Mouse (Mus musculus) fat pad, adult 2 months (tissue): ENCODE data around the gene Nfib.
A peak's percentile ranks its signal among the peaks of the same experiment; 100 is the strongest.

Experiments used
- DNase-seq: peaks from one replicate; pipeline ENCODE4 v3.0.0-alpha.2; 2011; ENCODE audit warnings: low read depth, low spot score; ENCODE audit errors: extremely low read depth

Nfib gene

GRCm38 (mm10) chr4:82369011-82369776 lies 336.4 kb downstream of the Nfib start:
- no peak for DNase-seq

DNA sequence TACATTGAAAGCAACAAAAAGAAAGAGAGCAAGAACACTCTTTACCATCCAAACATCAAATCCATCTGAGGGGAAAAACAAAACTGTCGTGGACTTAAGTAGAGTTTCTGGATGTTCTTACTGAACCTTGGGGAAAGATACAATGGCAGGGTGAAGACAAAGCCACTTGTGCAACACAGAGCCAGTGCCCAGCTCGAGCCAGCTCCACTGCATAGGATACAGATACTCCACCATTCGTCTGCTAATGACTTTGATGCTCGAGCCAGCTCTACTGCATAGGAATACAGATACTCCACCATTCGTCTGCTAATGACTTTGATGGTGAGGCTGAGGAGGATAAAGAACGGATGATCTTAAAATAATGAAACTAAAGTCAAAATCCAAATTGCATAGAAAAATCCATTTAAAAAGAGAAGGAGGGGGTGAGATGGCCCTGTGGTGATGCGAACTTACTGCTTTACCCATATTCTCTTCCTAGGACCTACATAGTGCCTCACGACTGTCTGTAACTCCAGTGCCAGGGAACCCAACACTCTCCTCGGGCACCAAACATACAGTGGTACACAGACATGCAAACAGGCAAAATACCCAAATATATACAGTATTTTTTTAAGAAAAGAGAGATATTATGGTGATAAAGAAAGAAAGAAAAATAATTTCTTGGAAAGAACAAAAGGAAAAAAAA lies 337.3 kb downstream of the Nfib start:
- no peak for DNase-seq

- no peak for DNase-seq
Observed at GRCm38 (mm10) chr4:82364696-82365385, 340.7 kb downstream of the Nfib start.

DNA sequence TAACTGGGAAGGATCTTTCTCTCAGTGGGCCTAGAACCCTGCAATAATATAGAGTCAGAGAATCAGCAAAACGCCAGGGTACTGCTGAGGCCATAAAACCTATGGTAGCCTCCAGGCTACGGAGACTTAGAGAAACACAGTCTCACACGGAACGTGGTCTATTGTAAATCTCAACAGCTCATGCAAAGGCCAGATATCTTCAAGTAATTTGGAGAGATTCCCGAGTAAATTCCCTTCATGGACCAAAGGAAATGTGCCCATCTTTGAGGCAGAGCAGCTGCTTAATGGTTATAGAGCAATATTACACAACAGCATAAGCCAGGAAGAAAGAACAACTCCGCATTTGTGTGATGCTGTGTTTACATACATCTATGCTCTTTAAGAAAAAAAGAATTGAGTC lies 341.6 kb downstream of the Nfib start:
- DNase-seq: no peak

GRCm38 (mm10) chr4:82362294-82362693 lies 343.3 kb downstream of the Nfib start:
- no peak for DNase-seq

- DNase-seq: no peak
Observed at GRCm38 (mm10) chr4:82360081-82360511, 345.5 kb downstream of the Nfib start.

GRCm38 (mm10) chr4:82359110-82359509 lies 346.4 kb downstream of the Nfib start:
- no peak for DNase-seq

DNA sequence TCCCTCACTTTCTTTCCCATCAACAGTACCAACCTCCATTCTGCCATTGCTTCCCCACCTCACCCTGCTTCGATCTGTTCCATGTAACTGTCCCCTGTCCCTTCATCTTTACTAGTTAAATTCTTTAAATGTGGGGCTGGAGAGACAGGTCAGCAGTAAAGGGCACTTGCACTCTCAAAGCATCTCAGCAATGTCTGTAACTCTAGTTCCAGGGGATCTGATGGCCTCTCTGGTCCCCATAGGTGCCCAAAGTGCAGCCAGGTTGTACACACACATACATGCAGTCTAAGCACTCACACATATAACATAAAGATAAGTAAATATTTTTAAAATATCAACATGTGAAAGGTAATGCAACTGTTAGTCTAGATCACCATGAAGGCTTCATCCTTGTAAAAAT lies 356.5 kb downstream of the Nfib start:
- no peak for DNase-seq

- no peak for DNase-seq
Observed at GRCm38 (mm10) chr4:82344787-82345186, 360.8 kb downstream of the Nfib start.

DNA sequence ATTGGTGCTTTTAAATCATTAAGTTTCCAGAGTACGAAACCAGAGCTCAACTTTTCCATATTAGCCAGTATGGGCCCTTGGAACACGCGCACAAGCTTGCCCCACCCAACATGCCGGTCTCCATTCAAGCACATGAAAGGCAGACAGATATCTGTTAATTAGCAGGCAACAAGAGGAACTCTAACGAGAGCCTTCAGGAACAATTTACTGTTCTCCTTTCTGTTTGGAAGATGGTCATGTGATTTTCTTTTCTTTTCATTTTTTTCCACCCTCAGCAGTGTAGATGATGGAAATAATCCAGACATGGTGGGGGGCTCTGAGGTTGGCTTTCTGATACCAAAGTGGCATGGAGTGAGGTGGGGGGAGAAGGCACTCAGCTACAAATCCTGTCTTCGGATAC lies 361.3 kb downstream of the Nfib start:
- no peak for DNase-seq

DNA sequence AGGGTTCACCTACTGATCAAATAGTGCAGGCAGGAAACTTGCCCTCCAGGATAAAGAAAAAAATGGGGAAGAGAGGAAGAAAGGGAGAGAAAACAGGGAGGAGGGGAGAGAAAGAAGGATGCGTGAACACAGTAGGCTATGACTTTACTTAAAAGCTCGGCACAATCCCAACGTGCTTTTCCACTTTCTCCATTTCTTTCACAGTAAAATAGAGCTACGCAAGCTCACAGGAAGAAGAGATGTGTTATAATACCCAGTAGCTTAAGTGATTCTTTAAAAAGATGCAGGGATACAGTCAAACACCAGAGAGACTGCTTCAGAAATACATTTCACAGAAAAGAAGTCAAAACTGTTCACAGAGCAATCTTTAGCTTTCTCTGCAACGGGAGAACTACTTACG lies 366.6 kb downstream of the Nfib start:
- no peak for DNase-seq

DNA sequence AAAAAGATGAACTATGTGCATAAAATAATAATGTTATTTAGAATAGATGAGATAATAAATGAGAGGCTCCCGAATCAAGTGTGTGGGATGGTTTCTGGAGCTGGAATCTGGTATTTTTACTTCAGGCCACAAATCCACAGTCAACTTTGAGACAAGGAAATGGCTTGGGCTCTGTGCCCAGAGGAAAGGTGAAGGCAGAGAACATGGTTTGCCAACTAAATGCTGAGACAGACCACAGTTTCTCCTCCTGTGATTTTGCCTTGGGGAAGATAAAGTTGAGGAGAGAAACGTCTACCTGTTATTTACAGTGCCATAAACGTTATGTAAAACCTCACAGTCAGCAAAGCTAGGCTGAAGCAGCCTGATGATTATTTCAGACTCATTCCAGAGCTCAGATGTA lies 367.1 kb downstream of the Nfib start:
- peak; percentile 87 for DNase-seq

DNA sequence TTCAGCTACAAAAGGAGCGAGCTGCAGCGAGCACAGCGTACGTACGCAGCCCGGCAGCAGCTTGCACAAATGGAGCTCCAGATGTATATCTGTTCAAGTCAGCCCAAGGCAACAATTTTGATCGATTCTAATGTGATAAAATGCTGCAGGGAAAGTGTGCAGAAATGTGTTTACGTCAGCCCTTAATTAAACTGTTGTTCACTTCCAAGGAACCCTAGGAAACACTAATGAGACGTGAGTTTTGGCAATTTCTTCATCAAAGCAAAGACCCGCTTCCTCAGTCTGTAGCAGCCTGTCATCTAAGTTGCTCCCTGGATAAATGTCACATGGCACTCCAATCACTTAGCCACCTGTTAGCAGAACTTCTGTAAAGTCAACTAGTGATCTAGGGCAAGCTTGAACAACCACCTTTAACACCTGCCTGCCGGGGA lies 368.6 kb downstream of the Nfib start:
- no peak for DNase-seq

DNA sequence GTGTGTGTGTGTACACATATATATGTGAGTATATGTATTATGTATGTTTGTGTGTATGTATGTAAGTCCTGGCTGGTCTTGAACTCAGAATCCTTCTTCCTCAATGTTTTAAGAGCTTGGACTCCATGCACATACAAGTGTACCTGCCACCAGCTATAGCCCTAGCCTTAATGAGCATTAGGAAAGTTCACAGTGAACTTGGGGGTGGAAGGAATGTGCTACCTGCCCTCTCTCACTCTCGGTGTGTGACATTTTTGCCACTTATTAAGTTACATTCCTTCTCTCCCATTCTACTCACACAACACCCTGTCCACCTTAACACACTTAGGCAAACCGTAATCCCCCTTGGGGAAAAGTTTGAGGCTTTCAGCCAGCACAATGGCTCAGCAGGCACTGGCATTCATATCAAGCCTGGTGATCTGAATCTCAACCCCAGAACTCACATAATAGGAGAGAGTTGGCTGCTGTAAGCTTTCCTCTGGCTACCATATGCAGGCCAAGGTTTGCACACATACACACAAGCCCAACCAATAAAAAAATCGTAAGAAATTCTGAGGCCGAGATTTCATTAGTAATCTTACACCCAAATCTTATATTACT lies 370.2 kb downstream of the Nfib start:
- peak; percentile 79 for DNase-seq

DNA sequence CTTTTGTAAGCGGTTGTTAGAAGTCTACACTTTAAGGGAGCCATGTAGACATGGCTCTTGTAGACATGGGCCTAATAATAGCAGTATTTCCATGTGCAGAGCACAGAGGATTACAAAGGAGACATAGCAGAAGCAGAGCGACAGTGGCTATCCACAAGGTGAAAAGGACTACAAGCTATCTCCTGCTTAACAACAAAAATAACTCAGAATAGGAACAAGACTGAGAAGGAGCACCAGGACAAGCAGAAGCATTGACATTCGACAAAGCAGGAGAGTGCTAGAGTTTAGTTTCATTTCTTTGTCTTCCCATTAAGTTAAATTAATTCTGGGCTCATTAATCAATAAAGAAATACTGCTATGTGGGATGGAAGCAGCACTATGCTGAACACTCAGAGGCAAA lies 372.1 kb downstream of the Nfib start:
- DNase-seq: no peak

GRCm38 (mm10) chr4:82330095-82330494 lies 375.5 kb downstream of the Nfib start:
- DNase-seq: no peak

GRCm38 (mm10) chr4:82326140-82326529 lies 379.4 kb downstream of the Nfib start:
- DNase-seq: no peak

GRCm38 (mm10) chr4:82325409-82326139 lies 380.0 kb downstream of the Nfib start:
- no peak for DNase-seq

GRCm38 (mm10) chr4:82324977-82325376 lies 380.6 kb downstream of the Nfib start:
- no peak for DNase-seq

DNA sequence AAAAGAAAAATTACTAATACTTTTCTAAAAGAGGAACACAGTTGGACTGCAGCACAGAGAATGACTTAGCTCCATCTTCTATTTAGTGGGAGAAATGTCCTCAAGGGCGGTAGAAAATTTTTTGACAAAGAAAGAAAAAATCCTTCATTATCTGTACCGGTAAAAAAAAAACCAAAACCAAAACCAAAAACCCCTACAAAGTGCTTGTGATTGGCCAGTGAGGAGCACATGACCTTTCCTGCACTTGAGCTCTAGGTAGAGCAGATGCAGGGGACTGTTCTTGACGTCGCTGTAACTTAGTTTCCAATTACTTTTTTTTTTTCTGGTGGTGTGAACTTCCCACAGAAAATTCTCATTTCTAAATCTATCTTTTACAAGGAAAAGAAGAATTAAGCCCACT lies 384.5 kb downstream of the Nfib start:
- no peak for DNase-seq

DNA sequence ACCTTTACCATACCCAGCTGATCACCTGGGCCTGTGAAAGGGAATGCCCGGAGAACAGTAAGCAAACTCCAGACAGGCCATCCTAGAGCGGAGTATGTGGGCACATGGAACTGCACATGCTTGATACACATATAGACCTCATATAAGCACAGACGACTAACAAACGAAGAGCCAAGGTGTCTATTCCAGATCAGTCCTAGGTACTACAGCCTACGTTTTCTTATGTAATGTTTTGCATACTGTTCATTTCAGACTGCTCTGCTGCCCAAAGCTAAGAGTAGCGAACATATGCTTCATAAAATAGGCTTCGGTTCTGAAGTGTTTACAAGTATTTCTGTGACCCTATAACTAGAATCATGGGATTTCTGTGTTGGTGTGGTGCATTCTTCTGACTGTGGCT lies 386.2 kb downstream of the Nfib start:
- DNase-seq: no peak
